Mouse (Mus musculus) limb, embryonic 10.5 days (tissue): ENCODE measurements around the gene Mtr. TPM values are rescaled to one million over a fixed set of nuclear protein-coding genes. Genes with fewer than 3 reads are reported as not detected.

ENCODE experiments used
- DNase-seq: peaks from one replicate; pipeline ENCODE4 v3.0.0-alpha.2; 2017; ENCODE audit warnings: low spot score
- H3K27ac ChIP-seq: fragments of 300-500 bp; sonication (generic); 2 replicates; pipeline ENCODE4 v1.5.1; 2016; ENCODE audit warnings: mild to moderate bottlenecking
- H3K27me3 ChIP-seq: fragments of 300-500 bp; sonication (generic); 2 replicates; pipeline ENCODE4 v1.6.1; 2016; ENCODE audit warnings: low read depth, mild to moderate bottlenecking; ENCODE audit not compliant: poor library complexity, severe bottlenecking
- H3K36me3 ChIP-seq: fragments of 300-500 bp; sonication (generic); 2 replicates; pipeline ENCODE4 v1.6.1; 2016; ENCODE audit warnings: mild to moderate bottlenecking, moderate library complexity
- H3K4me1 ChIP-seq: fragments of 300-500 bp; sonication (generic); 2 replicates; pipeline ENCODE4 v1.6.1; 2016
- H3K4me3 ChIP-seq: fragments of 300-500 bp; sonication (generic); 2 replicates; pipeline ENCODE4 v1.5.1; 2016; ENCODE audit warnings: mild to moderate bottlenecking, moderate library complexity
- H3K9me3 ChIP-seq: fragments of 300-500 bp; sonication (generic); replicated peaks from 2 replicates; pipeline ENCODE4 v1.6.1; 2016; ENCODE audit warnings: mild to moderate bottlenecking
- WGBS: fragments of 180-500 bp; shearing (Covaris S2); methylation state at CpG from one replicate; pipeline ENCODE4 v1.1.7; 2016; 5-methylcytosine and 5-hydroxymethylcytosine counted together
- polyA plus RNA-seq: library from polyadenylated mRNA; unstranded; fragments of >200 nt; fragmentation: Nextera tagmentation; extraction: Ambion mirVana; gene quantifications from 2 replicates; pipeline ENCODE4 v1.2.1, GENCODE M21; 2016

Gene Mtr
- polyA plus RNA-seq = 19.2 and 26.7 TPM in 2 replicates

DNA sequence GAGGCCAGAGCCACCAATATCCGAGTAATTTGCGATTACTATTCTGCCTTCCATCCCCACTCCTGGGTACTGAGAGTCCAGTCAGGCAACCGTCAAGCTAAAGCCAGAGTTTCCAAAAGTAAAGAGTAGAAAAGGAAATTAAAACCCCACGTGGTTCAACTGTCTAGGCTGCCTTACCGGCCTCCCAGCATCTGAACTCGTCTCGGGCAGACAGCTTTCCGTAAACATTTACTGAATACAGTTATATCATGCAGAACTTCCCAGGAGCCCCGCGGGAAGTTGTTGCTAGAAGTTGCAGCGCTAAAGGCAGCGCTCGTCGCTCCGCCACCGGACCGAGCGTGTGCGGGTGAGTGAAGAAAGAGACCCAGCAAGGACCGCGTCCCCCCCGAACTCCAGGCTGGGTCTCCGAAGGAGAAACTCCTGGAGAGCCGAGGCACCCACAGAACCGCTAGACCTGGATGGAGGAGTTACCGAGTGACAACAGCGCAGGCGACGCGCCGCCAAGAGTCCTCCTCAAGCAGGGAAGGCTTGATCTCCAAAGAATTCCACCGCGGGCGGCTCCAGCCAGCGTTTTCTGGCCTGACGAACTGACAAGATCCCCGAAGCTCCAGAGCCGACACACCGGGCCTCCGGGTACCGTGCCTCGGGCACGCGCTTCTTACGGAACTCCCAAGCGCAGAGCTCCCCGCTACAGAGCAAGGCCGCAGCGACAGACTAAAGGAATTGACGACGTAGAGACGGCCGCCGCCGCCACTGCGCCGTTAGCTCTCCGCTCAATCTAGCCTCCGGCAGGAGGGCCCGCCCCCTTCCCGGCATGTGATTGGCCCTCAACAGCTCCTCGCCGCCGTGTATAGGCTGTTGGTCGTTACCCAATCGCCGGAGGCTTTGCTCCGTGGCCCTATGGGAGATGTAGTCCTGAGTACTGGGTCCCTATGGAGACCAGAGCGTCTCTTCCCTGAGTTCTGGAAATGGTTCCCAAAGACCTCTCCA, at the start of gene Mtr:
Mtr (minus strand) TSS at position 723 of the 990 bp plus-strand sequence.
- DNase-seq = peak; percentile 94
- no peaks in the 10 kb centered on the region for H3K9me3 ChIP-seq
- WGBS = under 1% methylated on average over 69 of the region's 69 CpGs
- peaks cover 14% of the 10 kb centered on the region for H3K4me1 ChIP-seq
- H3K27me3 ChIP-seq = no peaks in the 10 kb centered on the region
- H3K36me3 ChIP-seq = peaks cover 9% of the 10 kb centered on the region; the same call in 1 of the 2 replicates
- peak within 1 kb of the TSS; percentile 92 for H3K27ac ChIP-seq
- peak within 1 kb of the TSS; percentile 82 for H3K4me3 ChIP-seq

DNA sequence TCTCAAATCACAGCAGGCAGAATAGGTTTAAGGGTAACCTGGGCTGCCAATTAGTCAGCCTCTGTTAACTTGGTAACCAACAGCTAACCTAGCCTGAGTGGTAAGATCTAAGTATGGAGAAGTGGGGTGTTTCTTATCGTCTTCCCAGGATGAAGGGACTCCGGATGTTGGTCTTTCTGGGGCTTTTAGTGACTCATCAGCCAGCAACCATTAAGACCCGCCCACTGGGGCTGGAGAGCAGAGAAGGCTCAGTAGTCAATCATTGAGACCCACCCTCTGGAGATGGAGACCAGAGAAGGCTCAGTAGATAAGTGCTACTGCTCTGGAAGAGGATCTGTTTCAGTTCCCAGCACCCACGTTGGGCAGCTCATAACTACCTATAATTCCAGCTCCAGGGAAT, 49.4 kb upstream of the Mtr start:
- H3K27ac ChIP-seq = no peak overlapping the region
- H3K9me3 ChIP-seq = no peaks in the 10 kb centered on the region
- WGBS = 74% methylated on average over 4 of the region's 4 CpGs
- H3K4me3 ChIP-seq = no peak overlapping the region
- H3K27me3 ChIP-seq = no peaks in the 10 kb centered on the region
- no peak for DNase-seq
- no peaks in the 10 kb centered on the region for H3K36me3 ChIP-seq
- H3K4me1 ChIP-seq = no peaks in the 10 kb centered on the region

- no peak for DNase-seq
- no peak overlapping the region for H3K27ac ChIP-seq
- H3K4me1 ChIP-seq = no peaks in the 10 kb centered on the region
- H3K27me3 ChIP-seq = no peaks in the 10 kb centered on the region
- WGBS = 89% methylated on average over 8 of the region's 8 CpGs
- H3K4me3 ChIP-seq = no peak overlapping the region
- H3K36me3 ChIP-seq = no peaks in the 10 kb centered on the region
- no peaks in the 10 kb centered on the region for H3K9me3 ChIP-seq
Observed at GRCm38 (mm10) chr13:12305540-12305939, 47.6 kb upstream of the Mtr start.

- no peak overlapping the region for H3K4me3 ChIP-seq
- DNase-seq = no peak
- no peaks in the 10 kb centered on the region for H3K36me3 ChIP-seq
- no peaks in the 10 kb centered on the region for H3K9me3 ChIP-seq
- 93% methylated on average over 5 of the region's 5 CpGs for WGBS
- no peaks in the 10 kb centered on the region for H3K4me1 ChIP-seq
- no peak overlapping the region for H3K27ac ChIP-seq
- H3K27me3 ChIP-seq = no peaks in the 10 kb centered on the region
Observed at GRCm38 (mm10) chr13:12304991-12305390, 47.1 kb upstream of the Mtr start.

GRCm38 (mm10) chr13:12297777-12298176, 39.9 kb upstream of the Mtr start:
- 70% methylated on average over 6 of the region's 6 CpGs for whole genome bisulfite sequencing
- no peak for DNase-seq
- Histone ChIP-seq H3K4me3 (no peak overlapping the region), H3K27ac (no peak overlapping the region), H3K4me1 (no peaks in the 10 kb centered on the region), H3K27me3 (no peaks in the 10 kb centered on the region), H3K9me3 (no peaks in the 10 kb centered on the region), H3K36me3 (no peaks in the 10 kb centered on the region)

GRCm38 (mm10) chr13:12296701-12297100, 38.8 kb upstream of the Mtr start:
- Histone ChIP-seq H3K9me3 (no peaks in the 10 kb centered on the region), H3K4me3 (no peak overlapping the region), H3K27ac (no peak overlapping the region), H3K36me3 (no peaks in the 10 kb centered on the region), H3K27me3 (no peaks in the 10 kb centered on the region), H3K4me1 (no peaks in the 10 kb centered on the region)
- DNase-seq = no peak
- 93% methylated on average over 3 of the region's 3 CpGs for WGBS

DNA sequence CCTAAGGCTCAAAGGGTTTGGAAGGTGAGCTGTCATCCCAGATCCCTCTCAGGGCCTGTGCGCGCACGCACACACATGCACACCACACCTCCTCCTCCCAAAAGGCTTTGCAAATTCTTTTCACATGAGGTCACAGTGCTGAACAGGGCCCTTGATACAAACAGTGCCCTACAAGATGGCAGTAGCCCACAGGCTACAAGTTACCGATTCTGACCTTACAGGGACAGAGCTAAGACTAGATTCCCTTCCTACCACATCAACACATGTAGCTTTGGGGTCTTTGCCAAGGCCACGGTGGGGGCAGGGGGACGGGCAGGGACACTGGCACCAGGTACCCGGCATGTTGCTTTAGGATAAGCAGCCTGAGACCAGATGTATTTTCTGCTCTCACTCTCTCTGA, 35.9 kb upstream of the Mtr start:
- Histone ChIP-seq H3K4me3 (no peak overlapping the region), H3K9me3 (no peaks in the 10 kb centered on the region), H3K4me1 (no peaks in the 10 kb centered on the region), H3K27me3 (no peaks in the 10 kb centered on the region), H3K27ac (no peak overlapping the region), H3K36me3 (no peaks in the 10 kb centered on the region)
- WGBS = 88% methylated on average over 7 of the region's 7 CpGs
- DNase-seq = no peak

DNA sequence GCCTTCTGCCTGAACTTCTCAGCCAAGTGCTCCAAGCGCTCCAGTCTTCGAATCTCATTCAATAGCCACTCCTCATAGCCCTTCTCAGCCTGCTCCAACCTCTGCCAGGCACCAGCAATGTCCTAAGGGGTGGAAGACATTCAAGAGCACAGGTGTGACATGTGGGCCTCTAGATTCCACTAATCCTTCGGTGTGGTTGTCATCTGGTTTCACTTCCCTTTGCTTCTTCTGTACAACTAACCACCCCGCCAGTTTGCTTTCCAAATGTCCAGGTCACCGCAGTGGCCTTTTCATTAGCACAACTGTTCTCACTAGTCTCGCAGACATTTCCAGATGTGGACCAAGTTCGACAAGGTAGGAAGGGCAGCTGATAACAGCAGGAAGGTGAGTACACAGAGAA, 32.8 kb upstream of the Mtr start:
- Histone ChIP-seq H3K4me1 (no peaks in the 10 kb centered on the region), H3K4me3 (no peak overlapping the region), H3K36me3 (no peaks in the 10 kb centered on the region), H3K27me3 (no peaks in the 10 kb centered on the region), H3K27ac (no peak overlapping the region), H3K9me3 (no peaks in the 10 kb centered on the region)
- no peak for DNase-seq
- 88% methylated on average over 7 of the region's 7 CpGs for WGBS

DNA sequence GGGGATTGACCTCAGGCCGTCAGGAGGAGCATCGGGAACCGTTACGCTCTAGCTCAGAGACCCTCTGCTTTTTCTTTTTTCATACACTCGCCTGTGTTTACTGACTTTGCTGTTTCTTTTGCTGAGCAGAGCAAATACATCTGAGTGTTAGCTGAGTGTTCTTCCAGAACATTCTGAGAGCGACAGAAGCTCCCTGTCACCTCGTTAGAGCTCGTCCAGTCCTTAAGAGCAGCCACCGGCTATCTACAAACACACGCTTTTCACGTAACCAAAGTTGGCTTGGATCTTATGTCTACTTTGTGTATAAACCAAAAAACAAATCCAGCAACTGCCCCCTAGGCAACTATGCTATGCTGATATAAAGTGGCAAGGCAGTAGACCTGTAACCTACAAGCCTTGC, 26.6 kb upstream of the Mtr start:
- Histone ChIP-seq H3K27ac (no peak overlapping the region), H3K36me3 (no peaks in the 10 kb centered on the region), H3K9me3 (no peaks in the 10 kb centered on the region), H3K27me3 (no peaks in the 10 kb centered on the region), H3K4me3 (no peak overlapping the region), H3K4me1 (no peaks in the 10 kb centered on the region)
- 92% methylated on average over 11 of the region's 11 CpGs for WGBS
- DNase-seq = no peak

- Histone ChIP-seq H3K4me1 (no peaks in the 10 kb centered on the region), H3K9me3 (no peaks in the 10 kb centered on the region), H3K27ac (no peak overlapping the region), H3K27me3 (no peaks in the 10 kb centered on the region), H3K4me3 (no peak overlapping the region), H3K36me3 (no peaks in the 10 kb centered on the region)
- no peak for DNase-seq
- WGBS = 85% methylated on average over 3 of the region's 3 CpGs
Observed at GRCm38 (mm10) chr13:12283826-12284225, 25.9 kb upstream of the Mtr start.

- no peaks in the 10 kb centered on the region for H3K9me3 ChIP-seq
- no peak for DNase-seq
- no peak overlapping the region for H3K27ac ChIP-seq
- no peak overlapping the region for H3K4me3 ChIP-seq
- H3K36me3 ChIP-seq = no peaks in the 10 kb centered on the region
- 89% methylated on average over 6 of the region's 6 CpGs for WGBS
- no peaks in the 10 kb centered on the region for H3K27me3 ChIP-seq
- no peaks in the 10 kb centered on the region for H3K4me1 ChIP-seq
Observed at GRCm38 (mm10) chr13:12274721-12275120, 16.8 kb upstream of the Mtr start.

GRCm38 (mm10) chr13:12274220-12274619, 16.3 kb upstream of the Mtr start:
- DNase-seq = no peak
- no peaks in the 10 kb centered on the region for H3K4me1 ChIP-seq
- whole genome bisulfite sequencing = 94% methylated on average over 4 of the region's 4 CpGs
- no peaks in the 10 kb centered on the region for H3K9me3 ChIP-seq
- no peaks in the 10 kb centered on the region for H3K27me3 ChIP-seq
- no peak overlapping the region for H3K27ac ChIP-seq
- H3K4me3 ChIP-seq = no peak overlapping the region
- H3K36me3 ChIP-seq = no peaks in the 10 kb centered on the region

DNA sequence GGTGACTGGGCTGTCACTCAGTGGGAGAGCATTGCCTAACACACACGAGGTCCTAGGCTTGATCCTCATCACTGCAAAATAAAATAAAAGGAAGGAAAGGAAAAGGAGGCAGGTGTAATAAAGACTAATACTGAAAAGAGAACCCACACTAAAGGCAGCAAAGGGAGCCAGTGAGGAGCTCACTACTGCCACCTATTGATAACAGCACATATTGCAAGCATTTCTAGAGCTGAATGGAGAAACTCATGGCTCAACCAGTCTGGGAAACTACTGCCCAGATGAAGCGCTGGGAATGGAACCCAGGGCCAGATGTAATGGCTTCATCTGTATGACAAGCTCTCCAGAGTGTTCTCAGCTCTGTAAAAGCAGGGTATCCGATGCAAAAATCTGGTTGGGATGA, 15.0 kb upstream of the Mtr start:
- WGBS = 45% methylated on average over 3 of the region's 3 CpGs
- DNase-seq = no peak
- H3K36me3 ChIP-seq = no peaks in the 10 kb centered on the region
- H3K4me1 ChIP-seq = no peaks in the 10 kb centered on the region
- no peak overlapping the region for H3K4me3 ChIP-seq
- no peaks in the 10 kb centered on the region for H3K27me3 ChIP-seq
- H3K27ac ChIP-seq = no peak overlapping the region
- H3K9me3 ChIP-seq = no peaks in the 10 kb centered on the region
